Mouse (Mus musculus): ENCODE results near the gene Gk2. TPM values are rescaled to one million over a fixed set of nuclear protein-coding genes. Genes with fewer than 3 reads are reported as not detected.

Gene Gk2
- not detected in 2 replicates for polyA plus RNA-seq (2012; rRNA removed; ENCODE audit: low replicate concordance)

DNA sequence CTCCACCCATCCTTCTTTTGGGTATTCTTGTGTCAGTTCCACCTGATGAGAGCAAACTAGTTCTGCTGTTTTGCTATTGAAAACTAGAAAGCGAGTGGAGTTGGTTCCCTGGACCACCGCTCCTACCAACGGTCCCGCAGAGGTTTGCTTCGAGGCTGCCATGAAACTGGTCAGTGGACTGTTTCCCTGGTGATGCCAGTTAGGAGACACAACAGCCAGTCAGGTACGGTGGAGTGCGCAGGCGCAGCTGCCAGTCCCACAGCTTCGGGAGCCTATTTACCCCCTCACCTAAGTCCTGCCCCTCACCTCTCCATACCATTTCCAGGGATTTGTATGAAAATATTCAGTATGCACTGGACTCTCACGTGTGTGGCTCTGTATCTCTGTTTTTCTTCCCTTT is at the start of gene Gk2:
Gk2 (minus strand) TSS at position 206 of the 400 bp plus-strand sequence.

Other genes with a start within 250 kb of the Gk2 start
- gene Naa11, start 64.6 kb downstream of the Gk2 start, polyA plus RNA-seq (2012; rRNA removed; ENCODE audit: low replicate concordance) = not detected in 2 replicates